Mouse (Mus musculus) limb, embryonic 12.5 days (tissue): ENCODE measurements around the gene Gm20388. TPM values are rescaled to one million over a fixed set of nuclear protein-coding genes. Genes with fewer than 3 reads are reported as not detected.

Experiments used
- ATAC-seq: fragments of 200-750 bp; cut with Nextera tagmentation; 2 replicates; pipeline ENCODE4 v1.8.0; 2017; ENCODE audit warnings: low read depth, moderate TSS enrichment; ENCODE audit not compliant: insufficient number of reproducible peaks, insufficient read depth, low FRiP score, low TSS enrichment
- H3K27ac ChIP-seq: fragments of 300-500 bp; sonication (generic); 2 replicates; pipeline ENCODE4 v1.5.1; 2016; ENCODE audit warnings: mild to moderate bottlenecking, moderate library complexity
- H3K27me3 ChIP-seq: fragments of 300-500 bp; sonication (generic); 2 replicates; pipeline ENCODE4 v1.6.1; 2016; ENCODE audit warnings: mild to moderate bottlenecking, moderate library complexity
- H3K36me3 ChIP-seq: fragments of 300-500 bp; sonication (generic); 2 replicates; pipeline ENCODE4 v1.6.1; 2016; ENCODE audit warnings: mild to moderate bottlenecking, moderate library complexity
- H3K4me1 ChIP-seq: fragments of 300-500 bp; sonication (generic); replicated peaks from 2 replicates; pipeline ENCODE4 v1.6.1; 2016
- H3K4me2 ChIP-seq: fragments of 300-500 bp; sonication (generic); 2 replicates; pipeline ENCODE4 v1.6.1; 2016; ENCODE audit warnings: mild to moderate bottlenecking, moderate library complexity
- H3K4me3 ChIP-seq: fragments of 300-500 bp; sonication (generic); replicated peaks from 2 replicates; pipeline ENCODE4 v1.5.1; 2016; ENCODE audit warnings: mild to moderate bottlenecking
- H3K9ac ChIP-seq: fragments of 300-500 bp; sonication (generic); replicated peaks from 2 replicates; pipeline ENCODE4 v1.6.1; 2016; ENCODE audit warnings: mild to moderate bottlenecking, moderate library complexity
- H3K9me3 ChIP-seq: fragments of 300-500 bp; sonication (generic); 2 replicates; pipeline ENCODE4 v1.6.1; 2016; ENCODE audit warnings: mild to moderate bottlenecking, moderate library complexity
- WGBS: fragments of 180-500 bp; shearing (Covaris S2); methylation state at CpG from one replicate; pipeline ENCODE4 v1.1.7; 2016; 5-methylcytosine and 5-hydroxymethylcytosine counted together
- polyA plus RNA-seq: library from polyadenylated mRNA; unstranded; fragments of >200 nt; fragmentation: Nextera tagmentation; extraction: Ambion mirVana; gene quantifications from 2 replicates; pipeline ENCODE4 v1.2.1, GENCODE M21; 2016

Gene Gm20388
- polyA plus RNA-seq, 1 experiment from 2014 or later: not detected

GRCm38 (mm10) chr8:121174721-121175539 is 1264.3 kb downstream of the Gm20388 start:
- peak overlapping the region; percentile 82 for H3K27ac ChIP-seq
- H3K4me1 ChIP-seq: peaks cover 57% of the 10 kb centered on the region
- no peak for ATAC-seq
- peak overlapping the region; percentile 49 for H3K4me2 ChIP-seq
- WGBS: 10% methylated on average over 30 of the region's 30 CpGs
- peak overlapping the region; percentile 37; the same call in 1 of the 2 replicates for H3K9ac ChIP-seq
- no peaks in the 10 kb centered on the region for H3K9me3 ChIP-seq
- H3K36me3 ChIP-seq: no peaks in the 10 kb centered on the region
- H3K4me3 ChIP-seq: peak overlapping the region; percentile 23
- 0 out of 2 replicates have a peak, but pooled peaks cover 4% of the 10 kb centered on the region for H3K27me3 ChIP-seq

GRCm38 (mm10) chr8:121175540-121176090 is 1265.0 kb downstream of the Gm20388 start:
- H3K27me3 ChIP-seq: 0 out of 2 replicates have a peak, but pooled peaks cover 4% of the 10 kb centered on the region
- H3K4me1 ChIP-seq: peaks cover 54% of the 10 kb centered on the region
- H3K9ac ChIP-seq: peak overlapping the region; percentile 37; the same call in 1 of the 2 replicates
- H3K4me3 ChIP-seq: peak overlapping the region; percentile 23
- no peaks in the 10 kb centered on the region for H3K36me3 ChIP-seq
- H3K27ac ChIP-seq: peak overlapping the region; percentile 82
- 46% methylated on average over 8 of the region's 8 CpGs for WGBS
- peak overlapping the region; percentile 49 for H3K4me2 ChIP-seq
- peak; percentile 17; the same call in 1 of the 2 replicates for ATAC-seq
- no peaks in the 10 kb centered on the region for H3K9me3 ChIP-seq

DNA sequence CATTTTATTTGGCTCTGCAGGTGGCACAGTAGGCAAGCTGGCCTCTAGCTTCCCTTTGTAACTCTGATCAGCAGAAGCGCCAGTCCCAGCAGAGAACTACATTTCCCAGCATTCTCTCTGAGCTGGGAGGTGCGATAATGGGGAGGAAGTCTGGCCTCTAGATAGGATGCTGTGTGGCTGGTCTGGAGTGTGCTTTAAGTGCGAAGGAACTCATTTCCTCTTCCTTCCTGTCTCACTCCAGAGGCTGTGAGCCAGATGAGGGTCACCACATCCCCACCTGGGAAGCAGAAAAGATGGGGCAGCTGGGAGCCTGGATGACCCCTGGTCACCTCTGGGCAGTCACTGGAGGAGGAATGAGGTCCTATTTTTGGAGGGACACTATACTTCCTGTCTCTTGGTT is 1265.7 kb downstream of the Gm20388 start:
- Histone ChIP-seq H3K4me1 (peaks cover 54% of the 10 kb centered on the region), H3K9ac (no peak overlapping the region), H3K9me3 (no peaks in the 10 kb centered on the region), H3K4me2 (no peak overlapping the region), H3K4me3 (no peak overlapping the region), H3K36me3 (no peaks in the 10 kb centered on the region), H3K27me3 (0 out of 2 replicates have a peak, but pooled peaks cover 4% of the 10 kb centered on the region), H3K27ac (peak overlapping the region; percentile 82)
- WGBS: 15% methylated on average over 3 of the region's 3 CpGs
- ATAC-seq: no peak

DNA sequence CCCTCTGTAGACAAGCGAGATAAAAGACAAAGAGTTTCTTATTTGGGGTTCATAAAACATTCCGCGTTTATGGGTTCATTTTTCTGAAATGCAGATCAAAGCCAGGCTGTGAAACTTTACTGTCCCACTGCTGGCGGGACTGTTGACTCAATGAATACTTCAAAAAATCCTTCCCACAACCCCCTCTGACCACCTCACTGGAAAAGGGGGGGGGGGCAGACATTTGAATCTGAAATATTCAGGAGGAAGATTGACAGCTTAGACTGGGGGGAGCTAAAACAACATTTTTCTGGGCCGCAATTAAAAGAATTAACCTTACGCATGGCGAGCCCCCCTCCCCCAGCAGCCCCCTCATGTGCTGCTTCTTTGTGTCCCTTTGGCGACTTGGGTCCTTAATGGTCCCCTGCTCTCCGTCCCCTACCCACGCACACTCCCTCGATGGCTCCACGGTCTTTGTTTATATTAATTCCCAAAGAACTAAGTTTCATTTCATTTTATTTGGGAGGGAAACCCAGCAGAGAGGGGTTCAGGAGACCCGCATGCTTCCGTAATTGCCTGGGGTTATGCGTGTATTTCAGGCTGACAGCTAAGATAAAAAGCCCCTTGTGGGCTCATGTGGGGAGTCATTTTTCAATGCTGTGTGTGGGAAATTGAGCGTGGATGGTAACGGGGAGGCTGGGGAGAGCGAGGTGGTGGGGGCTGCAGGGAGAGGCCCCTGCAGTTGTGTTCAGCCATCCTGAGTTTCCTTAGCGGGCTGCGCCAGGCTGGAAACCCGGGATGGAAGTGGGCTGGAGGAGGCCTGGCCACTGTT is 1270.0 kb downstream of the Gm20388 start:
- peak overlapping the region; percentile 78 for H3K27ac ChIP-seq
- 0 out of 2 replicates have a peak overlapping the region, but pooled peaks have one; percentile 6 for H3K4me3 ChIP-seq
- ATAC-seq: peak; percentile 37; the same call in 1 of the 2 replicates
- H3K4me1 ChIP-seq: peaks cover 43% of the 10 kb centered on the region
- 28% methylated on average over 21 of the region's 21 CpGs for WGBS
- no peaks in the 10 kb centered on the region for H3K27me3 ChIP-seq
- peak overlapping the region; percentile 47 for H3K4me2 ChIP-seq
- no peaks in the 10 kb centered on the region for H3K9me3 ChIP-seq
- no peak overlapping the region for H3K9ac ChIP-seq
- H3K36me3 ChIP-seq: no peaks in the 10 kb centered on the region

DNA sequence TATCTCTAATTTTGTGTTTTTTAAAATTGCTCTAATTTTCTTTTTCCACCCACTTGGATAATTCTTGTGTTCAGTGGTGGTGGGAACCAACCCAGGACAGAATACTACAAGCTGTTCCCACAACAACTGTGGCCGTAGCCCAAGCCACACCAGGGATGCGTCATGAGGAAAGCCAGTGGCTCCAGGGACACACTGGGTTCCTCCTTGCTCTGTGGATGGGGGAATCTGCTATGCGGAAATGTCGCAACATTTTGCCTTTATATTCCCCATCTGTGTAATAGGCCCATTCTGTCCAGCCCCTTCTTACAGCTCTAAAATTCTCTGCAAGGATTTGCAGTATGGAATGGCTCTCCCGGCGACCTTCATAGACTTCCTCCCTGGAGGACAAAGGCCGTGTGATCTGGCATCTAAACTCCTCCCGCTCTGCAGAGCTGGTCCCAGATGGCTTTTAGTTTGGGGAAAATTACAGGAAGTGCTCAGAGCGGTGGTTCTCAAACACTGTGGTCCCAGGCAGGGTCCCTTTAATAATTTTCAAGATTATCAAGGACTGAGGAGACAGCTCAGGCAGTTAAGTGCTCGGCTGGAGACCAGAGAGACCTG is 1270.7 kb downstream of the Gm20388 start:
- Histone ChIP-seq H3K4me1 (peaks cover 36% of the 10 kb centered on the region), H3K4me2 (peak overlapping the region; percentile 47), H3K9ac (no peak overlapping the region), H3K27ac (peak overlapping the region; percentile 78), H3K36me3 (no peaks in the 10 kb centered on the region), H3K27me3 (no peaks in the 10 kb centered on the region), H3K9me3 (no peaks in the 10 kb centered on the region), H3K4me3 (no peak overlapping the region)
- ATAC-seq: no peak; the same call in 1 of the 2 replicates
- WGBS: 51% methylated on average over 10 of the region's 10 CpGs

GRCm38 (mm10) chr8:121187491-121188364 is 1277.1 kb downstream of the Gm20388 start:
- H3K36me3 ChIP-seq: no peaks in the 10 kb centered on the region
- peaks cover 22% of the 10 kb centered on the region for H3K4me1 ChIP-seq
- no peak for ATAC-seq
- H3K27ac ChIP-seq: peak overlapping the region; percentile 54; the same call in 1 of the 2 replicates
- H3K9ac ChIP-seq: no peak overlapping the region
- peaks cover 36% of the 10 kb centered on the region for H3K27me3 ChIP-seq
- no peak overlapping the region for H3K4me2 ChIP-seq
- WGBS: 70% methylated on average over 15 of the region's 15 CpGs
- peaks cover 8% of the 10 kb centered on the region for H3K9me3 ChIP-seq
- no peak overlapping the region for H3K4me3 ChIP-seq

DNA sequence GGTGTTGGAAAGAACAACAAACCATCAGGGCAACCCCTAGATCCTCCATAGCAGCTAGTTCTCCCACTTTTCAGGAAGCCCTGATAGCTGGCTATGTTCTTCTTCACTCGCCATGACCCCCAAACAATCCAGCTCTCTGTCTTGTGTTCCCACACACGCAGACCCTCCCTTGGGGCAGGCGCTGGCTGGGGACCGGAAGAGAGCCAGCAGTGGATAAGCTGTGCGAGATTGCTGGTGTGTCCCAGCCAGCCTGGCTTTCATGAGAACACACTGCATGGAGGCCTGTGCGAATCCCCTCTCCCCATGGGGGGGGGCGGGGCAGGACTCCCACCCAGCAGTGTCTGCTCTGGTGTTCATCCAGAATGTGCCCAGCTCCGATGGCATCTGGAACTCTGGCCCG is 1278.4 kb downstream of the Gm20388 start:
- Histone ChIP-seq H3K36me3 (no peaks in the 10 kb centered on the region), H3K27me3 (peaks cover 48% of the 10 kb centered on the region), H3K4me3 (no peak overlapping the region), H3K4me1 (peaks cover 22% of the 10 kb centered on the region), H3K4me2 (no peak overlapping the region), H3K9me3 (peaks cover 8% of the 10 kb centered on the region), H3K27ac (no peak overlapping the region), H3K9ac (no peak overlapping the region)
- 53% methylated on average over 9 of the region's 9 CpGs for WGBS
- ATAC-seq: no peak

GRCm38 (mm10) chr8:121192451-121192850 is 1281.8 kb downstream of the Gm20388 start:
- H3K36me3 ChIP-seq: no peaks in the 10 kb centered on the region
- H3K4me1 ChIP-seq: peaks cover 16% of the 10 kb centered on the region
- H3K9ac ChIP-seq: no peak overlapping the region
- WGBS: 32% methylated on average over 8 of the region's 8 CpGs
- no peak overlapping the region for H3K4me3 ChIP-seq
- H3K4me2 ChIP-seq: no peak overlapping the region
- ATAC-seq: no peak
- H3K9me3 ChIP-seq: no peaks in the 10 kb centered on the region
- H3K27ac ChIP-seq: no peak overlapping the region
- peaks cover 64% of the 10 kb centered on the region for H3K27me3 ChIP-seq

DNA sequence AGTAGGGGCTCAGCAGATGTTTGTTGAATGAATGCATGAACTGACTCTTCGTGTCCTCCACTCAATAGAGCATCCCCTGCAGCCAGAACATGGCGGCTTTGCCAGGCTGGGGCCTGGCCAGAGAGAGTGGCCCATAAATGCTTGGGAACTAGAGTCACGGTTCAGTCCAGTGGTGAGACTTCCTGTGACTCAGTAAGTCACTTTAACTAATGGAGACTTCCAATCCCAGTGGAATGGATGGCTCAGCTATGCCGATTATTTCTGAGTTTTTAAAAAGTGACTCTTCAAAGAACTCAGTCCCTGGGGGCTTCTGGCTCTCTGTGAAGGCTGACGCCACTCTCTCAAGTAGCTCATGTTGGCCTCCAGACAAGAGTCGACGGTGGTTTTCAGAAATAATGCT is 1285.3 kb downstream of the Gm20388 start:
- Histone ChIP-seq H3K27me3 (peaks cover 61% of the 10 kb centered on the region), H3K4me2 (no peak overlapping the region), H3K9ac (no peak overlapping the region), H3K4me1 (peaks cover 17% of the 10 kb centered on the region), H3K27ac (no peak overlapping the region), H3K9me3 (no peaks in the 10 kb centered on the region), H3K36me3 (no peaks in the 10 kb centered on the region), H3K4me3 (no peak overlapping the region)
- ATAC-seq: no peak
- 78% methylated on average over 7 of the region's 7 CpGs for WGBS
